ENCODE assay signal across 18 mouse cellular contexts in the genomic region with DNA sequence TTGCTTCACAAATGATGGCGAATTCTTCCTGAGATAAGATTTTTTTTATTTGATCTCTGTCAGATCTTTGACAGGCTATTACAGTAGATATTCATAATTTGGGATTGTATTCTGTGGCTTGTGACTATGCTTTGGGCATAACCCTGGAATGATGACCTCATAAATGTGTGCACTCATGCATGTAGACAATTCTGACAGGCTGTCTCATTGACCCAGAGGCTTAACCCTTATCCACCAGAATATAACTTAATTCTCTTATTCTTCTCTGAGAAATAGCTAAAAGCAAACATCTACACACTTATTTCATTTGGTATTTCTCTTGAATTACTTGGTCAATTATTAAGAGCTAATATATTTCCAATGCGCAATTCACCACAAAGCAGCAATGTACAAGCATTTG. TPM values are rescaled to one million over a fixed set of nuclear protein-coding genes. Genes with fewer than 3 reads are reported as not detected.
"Had no signal": no experiment of that assay in that cellular context is flagged by ENCODE, and none has a peak within 500 bp of the region (broad histone marks: within the 10 kb centered on the region; RNA-seq: fewer than 3 reads in every experiment).

No protein-coding gene starts in this region.

- H3K4me3 ChIP-seq: neural tube, embryonic 12.5 days; neural tube, embryonic 13.5 days; neural tube, embryonic 15.5 days; stomach, embryonic 15.5 days had no signal

- H3K27ac ChIP-seq: neural tube, embryonic 12.5 days; neural tube, embryonic 13.5 days; neural tube, embryonic 15.5 days; stomach, embryonic 15.5 days; stomach, postnatal 0 days had no signal

- H3K36me3 ChIP-seq: neural tube, embryonic 12.5 days; neural tube, embryonic 13.5 days; neural tube, embryonic 15.5 days; stomach, embryonic 15.5 days had no signal

- H3K4me2 ChIP-seq: neural tube, embryonic 12.5 days; neural tube, embryonic 13.5 days; neural tube, embryonic 15.5 days; stomach, embryonic 15.5 days had no signal

- H3K27me3 ChIP-seq: neural tube, embryonic 12.5 days; neural tube, embryonic 13.5 days; neural tube, embryonic 15.5 days; stomach, embryonic 15.5 days had no signal

- DNase-seq: right cerebral cortex, adult 18-20 months; right cerebral cortex, postnatal 14 days; right cerebral cortex, postnatal 25 days; right cerebral cortex, postnatal 4 days; spleen, adult 18-20 months; thymus, adult 18-20 months; thymus, adult 2 months; thymus, postnatal 25 days; thymus, postnatal 36 days; thymus, postnatal 4 days had no signal

- H3K9me3 ChIP-seq: neural tube, embryonic 12.5 days; neural tube, embryonic 13.5 days; neural tube, embryonic 15.5 days; stomach, embryonic 15.5 days had no signal

- H3K4me1 ChIP-seq: neural tube, embryonic 12.5 days; neural tube, embryonic 13.5 days; neural tube, embryonic 15.5 days; stomach, embryonic 15.5 days had no signal

- H3K9ac ChIP-seq: neural tube, embryonic 12.5 days; neural tube, embryonic 13.5 days; neural tube, embryonic 15.5 days; stomach, embryonic 15.5 days had no signal

RNA-seq across cellular contexts. Expression of a gene that starts 37.9 kb away (rescaled TPM):
- total RNA-seq: neutrophil, adult 5-6 weeks had no signal
- polyA plus RNA-seq: small intestine, adult 2 months; thymus, adult 2 months; urinary bladder, adult 2 months had no signal
